Mouse (Mus musculus) testis, postnatal 14 days (tissue): Measurements from ENCODE around the gene Tecta.

Experiments used
- DNase-seq: peaks from one replicate; pipeline ENCODE4 v3.0.0; 2021; ENCODE audit warnings: low spot score

The Tecta gene

DNA sequence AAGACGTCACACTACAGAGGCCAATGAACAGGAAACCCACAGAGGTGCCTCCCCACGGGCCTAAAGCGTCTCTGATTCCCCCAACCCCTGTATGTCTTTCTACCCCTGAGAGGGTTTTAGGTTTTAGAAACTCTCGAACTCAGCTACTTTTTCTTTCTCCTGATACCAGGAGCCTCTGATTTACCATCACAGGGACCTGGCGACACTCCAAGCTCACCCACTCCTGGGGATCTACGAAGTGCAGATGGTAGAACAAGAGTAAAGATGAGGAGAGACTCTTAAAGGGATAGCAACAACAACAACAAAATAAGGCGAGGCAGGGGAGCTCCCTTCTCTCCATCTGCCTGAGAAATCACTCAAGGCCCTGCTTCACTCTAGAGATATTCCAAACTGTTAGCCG lies 12.7 kb downstream of the Tecta start:
- DNase-seq, result no peak

DNA sequence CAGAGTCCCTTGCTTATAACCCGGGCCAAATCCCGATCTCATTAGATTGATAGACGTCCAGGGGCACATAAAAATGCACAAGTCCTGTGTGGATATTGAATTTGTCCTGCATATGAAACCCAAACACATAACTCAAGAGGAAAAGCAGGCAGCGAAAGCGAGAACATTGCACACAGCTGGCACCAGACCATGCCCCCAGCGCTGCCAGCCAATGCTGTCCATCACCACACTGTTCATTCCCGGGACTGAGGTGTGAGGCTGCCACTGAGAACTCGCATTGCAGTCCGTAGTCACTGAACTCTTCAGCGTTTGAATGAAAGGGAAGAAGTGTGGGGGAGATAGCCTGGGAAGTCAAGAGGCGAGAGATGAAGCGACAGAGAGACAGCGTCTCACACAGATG lies 14.1 kb downstream of the Tecta start:
- no peak for DNase-seq

DNA sequence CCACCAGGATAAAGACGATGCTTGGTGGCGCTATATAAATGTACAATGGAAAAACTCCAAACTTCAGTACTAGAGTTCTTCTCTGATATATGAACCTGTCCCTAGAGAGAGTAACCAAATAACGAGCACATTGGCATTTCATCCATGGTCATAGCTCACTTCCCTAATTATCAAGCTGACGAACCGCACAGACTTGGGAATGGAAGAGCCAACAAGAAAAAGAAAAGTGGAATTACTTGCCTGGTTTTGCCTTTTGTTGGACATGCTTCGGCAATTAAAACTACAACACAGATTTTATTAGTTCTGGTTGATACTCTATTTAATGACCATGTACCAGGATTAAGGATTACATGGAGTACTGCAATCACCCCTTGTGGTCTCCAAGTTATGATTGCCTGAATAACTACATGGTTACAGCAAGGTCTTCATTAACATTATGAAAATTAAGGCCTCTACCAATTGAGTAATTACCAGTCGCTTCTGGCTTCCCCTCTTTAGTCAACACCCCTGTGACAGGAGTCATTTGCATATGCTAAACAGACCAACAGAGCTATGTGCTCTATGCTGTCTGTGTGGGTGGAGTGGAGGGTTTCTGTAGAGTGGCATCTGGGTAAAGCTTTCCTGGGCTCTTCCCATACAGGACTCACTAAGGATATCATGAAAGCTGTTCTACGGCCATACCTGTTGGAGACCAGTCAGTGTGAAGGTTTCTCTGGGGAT lies 16.9 kb downstream of the Tecta start:
- no peak for DNase-seq

DNA sequence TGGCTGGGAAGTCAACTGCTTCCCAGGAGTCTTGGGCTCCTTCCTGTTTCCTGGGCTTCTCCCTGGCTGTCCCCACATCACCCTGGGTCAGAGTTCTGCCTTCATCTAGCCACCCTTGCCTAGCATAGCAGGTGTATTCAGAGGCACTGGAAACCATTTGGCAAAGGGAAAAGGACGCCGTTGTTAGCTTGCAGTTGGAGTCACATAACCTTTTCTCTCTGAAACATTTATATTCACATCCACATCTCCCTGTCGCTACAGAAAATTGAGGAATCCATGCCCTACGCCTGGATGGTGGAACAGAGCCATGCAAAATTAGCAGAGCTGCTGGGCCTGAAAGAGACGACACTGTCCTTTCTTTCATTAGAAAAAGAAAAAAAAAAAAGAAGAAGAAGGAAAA lies 17.7 kb downstream of the Tecta start:
- no peak for DNase-seq

GRCm38 (mm10) chr9:42378071-42378470 lies 21.7 kb downstream of the Tecta start:
- DNase-seq, result no peak

DNA sequence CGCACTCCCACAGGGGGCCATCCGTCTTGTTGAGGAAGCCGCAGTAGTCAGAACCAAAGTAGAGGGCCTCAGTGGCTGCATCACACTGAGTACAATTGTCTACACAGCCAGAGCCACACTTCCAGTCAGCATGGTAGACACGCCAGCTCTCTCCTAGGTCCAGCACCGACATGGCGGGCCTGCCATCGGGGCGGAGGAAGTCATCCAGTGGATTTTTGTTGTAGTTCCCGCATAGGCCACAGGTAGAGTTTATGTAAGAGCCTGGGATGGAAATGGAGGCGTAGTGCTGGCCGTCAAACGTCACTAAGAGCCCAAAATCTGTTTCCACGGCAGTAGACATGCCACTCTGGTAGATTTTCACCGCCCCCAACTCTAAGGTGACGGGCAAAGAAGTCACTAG lies 22.1 kb downstream of the Tecta start:
- DNase-seq, result no peak

DNA sequence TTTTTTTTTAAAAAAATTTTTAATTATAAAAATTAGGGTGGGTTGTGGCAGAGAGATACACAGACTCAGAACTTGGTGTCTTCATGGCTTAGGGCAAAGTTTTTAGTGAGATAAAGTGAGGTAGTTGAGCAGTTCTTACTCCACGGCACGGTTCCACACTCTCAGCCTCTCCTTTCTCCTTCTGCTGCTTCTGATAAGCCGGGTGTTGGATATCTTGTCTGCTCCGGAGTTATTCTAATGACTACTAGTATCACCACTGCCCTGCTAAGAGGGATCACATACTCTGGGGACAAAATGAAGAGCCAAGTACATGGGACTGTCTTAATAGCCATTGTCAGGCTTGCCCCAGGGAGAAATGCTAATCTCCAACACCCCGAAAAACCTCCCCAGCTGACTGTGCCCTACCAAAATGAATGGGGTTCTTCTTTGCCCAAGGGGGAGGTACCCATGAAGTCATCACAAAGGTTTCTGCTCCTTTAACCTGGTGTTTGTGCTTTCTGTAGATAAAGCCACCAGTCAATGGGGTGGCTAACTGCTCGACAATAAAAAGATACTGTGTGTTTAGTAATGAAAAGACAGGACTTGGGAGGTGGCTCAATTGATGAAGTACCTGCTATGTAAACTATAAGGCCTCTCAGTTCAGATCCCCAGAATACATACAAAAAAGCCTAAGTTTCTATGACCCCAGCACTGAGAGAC lies 27.9 kb downstream of the Tecta start:
- DNase-seq, result no peak

DNA sequence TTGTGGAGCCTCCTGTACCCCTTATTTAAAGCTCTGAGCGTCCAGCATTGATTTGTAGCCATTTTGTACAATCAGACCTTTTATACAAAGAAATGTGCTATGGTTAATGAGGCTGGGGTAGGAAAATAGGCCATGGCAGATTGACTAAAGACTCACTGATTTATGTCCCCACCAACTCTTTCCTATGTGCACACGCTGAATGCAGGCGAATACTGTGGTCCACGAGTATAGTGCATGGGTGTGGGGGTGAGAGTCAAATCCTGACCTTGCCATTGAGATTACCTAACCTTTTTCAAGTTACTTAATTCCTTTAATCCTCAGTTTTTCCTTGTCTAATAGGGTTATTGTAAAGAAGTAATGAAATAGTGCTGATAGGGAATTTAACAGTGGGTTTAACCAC lies 42.1 kb downstream of the Tecta start:
- DNase-seq, result no peak

DNA sequence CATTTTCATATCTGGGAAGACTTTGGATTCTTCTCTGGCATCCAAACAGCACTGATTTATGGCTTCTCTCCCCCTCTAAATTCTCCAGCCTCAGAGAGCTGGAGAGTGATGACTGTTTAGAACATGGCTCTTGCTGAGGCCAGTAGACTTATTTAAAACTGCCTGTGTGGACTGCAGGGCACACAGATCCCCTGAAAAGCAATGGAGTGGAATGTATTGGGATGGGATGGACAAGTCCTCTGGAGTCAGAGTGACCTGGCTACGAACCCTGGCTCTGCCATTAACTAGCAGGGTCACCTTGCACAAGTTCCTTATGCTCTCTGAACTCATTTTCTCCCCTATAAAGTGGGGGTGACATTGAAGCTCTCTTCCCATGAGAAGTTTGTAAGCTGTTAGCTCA lies 44.9 kb downstream of the Tecta start:
- DNase-seq, result no peak

- no peak for DNase-seq
Observed at GRCm38 (mm10) chr9:42349791-42350190, 49.9 kb downstream of the Tecta start.

GRCm38 (mm10) chr9:42346297-42346696 lies 53.4 kb downstream of the Tecta start:
- no peak for DNase-seq

GRCm38 (mm10) chr9:42339151-42339550 lies 60.6 kb downstream of the Tecta start:
- DNase-seq, result no peak

- no peak for DNase-seq
Observed at GRCm38 (mm10) chr9:42337026-42337425, 62.7 kb downstream of the Tecta start.

GRCm38 (mm10) chr9:42336575-42336974 lies 63.2 kb downstream of the Tecta start:
- no peak for DNase-seq

- DNase-seq, result no peak
Observed at GRCm38 (mm10) chr9:42334885-42335284, 64.8 kb downstream of the Tecta start.

- no peak for DNase-seq
Observed at GRCm38 (mm10) chr9:42332692-42333091, 67.0 kb downstream of the Tecta start.

DNA sequence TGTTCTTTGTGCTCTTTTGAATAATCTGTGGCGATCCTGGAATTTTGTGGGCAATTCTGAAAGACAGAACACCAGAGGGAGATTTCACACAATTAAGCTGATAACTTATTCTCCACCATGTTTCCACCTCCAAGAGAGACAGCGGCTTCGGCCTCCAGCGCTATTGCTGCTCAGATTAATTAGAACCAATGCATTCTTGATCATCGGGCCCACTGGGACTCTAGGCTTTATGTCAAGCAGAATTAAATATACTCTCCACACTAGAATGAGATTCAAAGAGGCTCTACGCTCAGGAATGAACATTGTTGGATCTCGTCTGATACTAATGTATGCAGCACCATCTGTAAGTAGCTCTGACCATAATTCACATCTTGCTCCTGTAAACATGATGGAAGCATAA lies 68.4 kb downstream of the Tecta start:
- DNase-seq, result no peak

- DNase-seq, result no peak
Observed at GRCm38 (mm10) chr9:42329753-42330152, 70.0 kb downstream of the Tecta start.

- DNase-seq, result no peak
Observed at GRCm38 (mm10) chr9:42326688-42327440, 72.9 kb downstream of the Tecta start.

DNA sequence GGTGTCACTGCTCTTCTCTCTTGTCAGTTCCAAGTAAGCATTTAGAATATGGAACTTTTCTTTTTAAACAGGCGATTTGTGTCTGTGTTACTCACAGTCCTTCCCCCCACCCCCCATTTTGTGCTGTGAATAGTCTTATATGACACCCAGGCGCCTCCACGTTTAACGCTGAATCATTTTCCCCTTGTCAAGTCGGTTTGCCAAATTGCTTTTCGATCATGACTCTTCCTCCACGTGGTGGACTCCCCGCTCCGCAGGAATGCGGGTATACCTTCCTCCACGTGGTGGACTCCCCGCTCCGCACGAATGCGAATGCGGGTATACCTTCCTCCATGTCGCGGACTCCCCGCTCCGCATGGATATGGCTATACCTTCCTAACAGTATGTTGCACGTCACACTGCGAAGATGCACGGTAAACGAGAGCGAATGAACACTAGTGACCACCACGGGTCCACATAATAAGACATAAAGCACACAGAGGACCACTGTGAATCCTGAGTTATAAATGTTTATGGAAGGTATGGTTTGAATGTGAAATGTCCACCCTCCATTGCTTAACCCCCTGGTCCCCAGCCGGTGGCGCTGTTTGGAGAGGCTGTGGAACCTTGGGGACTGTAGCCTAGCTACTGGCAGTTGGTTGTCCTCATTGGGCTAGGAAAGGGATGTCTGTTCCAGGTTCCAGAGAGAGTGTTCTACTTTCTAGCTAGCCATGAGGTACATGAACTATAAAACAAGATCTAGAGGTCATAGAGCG lies 74.9 kb downstream of the Tecta start:
- no peak for DNase-seq

- DNase-seq, result no peak
Observed at GRCm38 (mm10) chr9:42323238-42323637, 76.5 kb downstream of the Tecta start.

GRCm38 (mm10) chr9:42321442-42321841 lies 78.3 kb downstream of the Tecta start:
- no peak for DNase-seq
